27 mouse cellular contexts compared by ENCODE assay signal in genomic region chr2:160931378-160931777, GRCm38 (mm10). TPM values are rescaled to one million over a fixed set of nuclear protein-coding genes. Genes with fewer than 3 reads are reported as not detected.
DNase-seq lines count a peak whose midpoint lies in the region; ATAC-seq and TF ChIP-seq lines count a peak whose summit lies in the region.
"Had no signal": no experiment of that assay in that cellular context is flagged by ENCODE, and none has a peak within 500 bp of the region (broad histone marks: within the 10 kb centered on the region; RNA-seq: fewer than 3 reads in every experiment).

No protein-coding gene starts in this region.

- H3K36me3 ChIP-seq in heart, adult 2 months (ENCODE audit: control insufficient read depth, insufficient read depth, low read length), result no peaks in the 10 kb centered on the region
- H3K36me3 ChIP-seq in midbrain, postnatal 0 days (ENCODE audit: insufficient read depth, low read length), result no peaks in the 10 kb centered on the region
- no peaks in the 10 kb centered on the region for H3K36me3 ChIP-seq in midbrain, embryonic 11.5 days (ENCODE audit: control insufficient read depth, insufficient read depth, low read length)
- H3K36me3 ChIP-seq in limb, embryonic 10.5 days, result no peaks in the 10 kb centered on the region
- H3K36me3 ChIP-seq: G1E; kidney, embryonic 15.5 days; liver, embryonic 15.5 days; midbrain, embryonic 15.5 days; neural tube, embryonic 13.5 days; stomach, embryonic 15.5 days had no signal

- H3K4me3 ChIP-seq in heart, adult 2 months, result no peak overlapping the region
- no peak overlapping the region for H3K4me3 ChIP-seq in midbrain, postnatal 0 days (ENCODE audit: low read depth, low read length)
- no peak overlapping the region for H3K4me3 ChIP-seq in midbrain, embryonic 11.5 days (ENCODE audit: low read depth, low read length)
- H3K4me3 ChIP-seq in limb, embryonic 10.5 days, result no peak overlapping the region
- H3K4me3 ChIP-seq: kidney, embryonic 15.5 days; liver, embryonic 15.5 days; midbrain, embryonic 15.5 days; myocyte; neural tube, embryonic 13.5 days; stomach, embryonic 15.5 days had no signal

- no peak for TF ChIP-seq POLR2A in heart, adult 2 months (IDR thresholded peaks at IDR 0.05; ENCODE audit: insufficient read depth, low read depth, low read length)

- H3K79me2 ChIP-seq in heart, adult 2 months (replicated peaks; ENCODE audit: control insufficient read depth, insufficient read depth, low read length), result no peaks in the 10 kb centered on the region

- no peaks in the 10 kb centered on the region for H3K4me1 ChIP-seq in heart, adult 2 months (ENCODE audit: control insufficient read depth, insufficient read depth, low read length)
- no peaks in the 10 kb centered on the region for H3K4me1 ChIP-seq in midbrain, postnatal 0 days (ENCODE audit: insufficient read depth, low read length)
- H3K4me1 ChIP-seq in midbrain, embryonic 11.5 days (ENCODE audit: control insufficient read depth, insufficient read depth, low read length), result no peaks in the 10 kb centered on the region
- peaks cover 26% of the 10 kb centered on the region for H3K4me1 ChIP-seq in limb, embryonic 10.5 days
- H3K4me1 ChIP-seq: kidney, embryonic 15.5 days; liver, embryonic 15.5 days; midbrain, embryonic 15.5 days; neural tube, embryonic 13.5 days; stomach, embryonic 15.5 days had no signal

- no peaks in the 10 kb centered on the region for H3K27me3 ChIP-seq in heart, adult 2 months (ENCODE audit: control insufficient read depth, insufficient read depth, low read length)
- no peaks in the 10 kb centered on the region for H3K27me3 ChIP-seq in midbrain, postnatal 0 days (ENCODE audit: insufficient read depth, low read length)
- H3K27me3 ChIP-seq in midbrain, embryonic 11.5 days (ENCODE audit: control insufficient read depth, insufficient read depth, low read length), result no peaks in the 10 kb centered on the region
- H3K27me3 ChIP-seq in limb, embryonic 10.5 days (ENCODE audit: low read depth, poor library complexity, severe bottlenecking), result no peaks in the 10 kb centered on the region
- H3K27me3 ChIP-seq: kidney, embryonic 15.5 days; liver, embryonic 15.5 days; midbrain, embryonic 15.5 days; neural tube, embryonic 13.5 days; stomach, embryonic 15.5 days had no signal

- H3K9me3 ChIP-seq in midbrain, postnatal 0 days (ENCODE audit: low read length), result no peaks in the 10 kb centered on the region
- H3K9me3 ChIP-seq in midbrain, embryonic 11.5 days (ENCODE audit: control insufficient read depth, low read length), result no peaks in the 10 kb centered on the region
- H3K9me3 ChIP-seq in limb, embryonic 10.5 days (replicated peaks), result no peaks in the 10 kb centered on the region
- H3K9me3 ChIP-seq: kidney, embryonic 15.5 days; liver, embryonic 15.5 days; midbrain, embryonic 15.5 days; neural tube, embryonic 13.5 days; stomach, embryonic 15.5 days had no signal

- TF ChIP-seq EP300 in heart, adult 2 months (IDR thresholded peaks at IDR 0.05; ENCODE audit: insufficient read depth, low read depth, low read length), result no peak

- TF ChIP-seq CTCF in heart, adult 2 months (IDR thresholded peaks at IDR 0.05), result peak; percentile 28
- peak; percentile 33 for TF ChIP-seq CTCF in midbrain, postnatal 0 days (IDR thresholded peaks at IDR 0.05)

- DNase-seq in heart, adult 2 months, result no peak
- no peak for DNase-seq in heart, adult 8-10 months (ENCODE audit: low spot score)
- DNase-seq in midbrain, postnatal 0 days (ENCODE audit: low spot score), result no peak
- DNase-seq in midbrain, embryonic 11.5 days (ENCODE audit: low spot score, missing footprints), result no peak
- no peak for DNase-seq in limb, embryonic 10.5 days (ENCODE audit: low spot score)
- no peak for DNase-seq in thymus, postnatal 4 days
- no peak for DNase-seq in frontal cortex, postnatal 25 days (ENCODE audit: low spot score in 2 of 2)
- DNase-seq: adrenal gland, postnatal 10 days; cerebellum, adult 9-10 months; kidney, postnatal 36 days; layer of hippocampus, adult 9-11 months; lung, postnatal 4 days; right cerebral cortex, adult 18-20 months; thymus, adult 2 months had no signal

- WGBS in heart, adult 2 months, result 90% methylated on average over 5 of the region's 5 CpGs
- WGBS in midbrain, postnatal 0 days, result 91% methylated on average over 5 of the region's 5 CpGs
- 93% methylated on average over 5 of the region's 5 CpGs for WGBS in midbrain, embryonic 11.5 days
- 97% methylated on average over 5 of the region's 5 CpGs for WGBS in limb, embryonic 10.5 days

- no peak overlapping the region for H3K27ac ChIP-seq in heart, adult 2 months
- no peak overlapping the region for H3K27ac ChIP-seq in midbrain, postnatal 0 days (ENCODE audit: low read depth, low read length)
- no peak overlapping the region for H3K27ac ChIP-seq in midbrain, embryonic 11.5 days (ENCODE audit: low read depth, low read length)
- peak overlapping the region; percentile 70; the same call in 1 of the 2 replicates for H3K27ac ChIP-seq in limb, embryonic 10.5 days
- H3K27ac ChIP-seq: kidney, embryonic 15.5 days; liver, embryonic 15.5 days; midbrain, embryonic 15.5 days; neural tube, embryonic 13.5 days; stomach, embryonic 15.5 days had no signal

- H3K9ac ChIP-seq in heart, adult 2 months (ENCODE audit: low read depth, low read length), result no peak overlapping the region
- H3K9ac ChIP-seq in midbrain, postnatal 0 days (replicated peaks; ENCODE audit: low read length, poor library complexity, severe bottlenecking), result no peak overlapping the region
- H3K9ac ChIP-seq in midbrain, embryonic 11.5 days (ENCODE audit: low read length), result no peak overlapping the region
- H3K9ac ChIP-seq: kidney, embryonic 15.5 days; liver, embryonic 15.5 days; midbrain, embryonic 15.5 days; neural tube, embryonic 13.5 days; stomach, embryonic 15.5 days had no signal

- ATAC-seq in midbrain, postnatal 0 days (ENCODE audit: low FRiP score), result no peak
- no peak for ATAC-seq in midbrain, embryonic 11.5 days (ENCODE audit: low FRiP score)
- ATAC-seq: CD4-positive, CD25-positive, alpha-beta regulatory T cell, adult 4 months; hindbrain, embryonic 16.5 days; intestine, embryonic 16.5 days; midbrain, embryonic 15.5 days had no signal

- no peak overlapping the region for H3K4me2 ChIP-seq in midbrain, postnatal 0 days (ENCODE audit: low read depth, low read length, poor library complexity, severe bottlenecking)
- H3K4me2 ChIP-seq in midbrain, embryonic 11.5 days, result no peak overlapping the region
- H3K4me2 ChIP-seq: heart, embryonic 11.5 days; kidney, embryonic 15.5 days; liver, embryonic 15.5 days; midbrain, embryonic 15.5 days; neural tube, embryonic 13.5 days; stomach, embryonic 15.5 days had no signal

- intact Hi-C loops in heart, adult 2 months (cut with DNase I), result no loop called here

RNA-seq across cellular contexts. Expression of gene Emilin3, which starts 19.2 kb away (rescaled TPM):
- total RNA-seq in heart, adult 2 months (2021), result 1 to 10 TPM; 1.5 to 2.8 TPM
- polyA plus RNA-seq in heart, adult 2 months (2012; rRNA removed), result 0.04 TPM in 1 of 2 replicates, not detected in the other
- total RNA-seq in heart, adult 8-10 months (2022), result 1 to 10 TPM in 3 of 4 experiments, under 1 TPM in 1; 0.57 to 3.0 (median 1.9) TPM
- 0.55 and 1.6 TPM in 2 replicates for total RNA-seq in midbrain, postnatal 0 days (2014; rRNA removed)
- polyA plus RNA-seq in midbrain, postnatal 0 days (2015; fragmentation: Nextera tagmentation; extraction: Ambion mirVana), result 0.44 and 0.51 TPM in 2 replicates
- polyA plus RNA-seq in midbrain, embryonic 11.5 days (2014; fragmentation: Nextera tagmentation; extraction: Ambion mirVana), result 2.6 and 2.9 TPM in 2 replicates
- polyA plus RNA-seq in limb, embryonic 10.5 days (2016; fragmentation: Nextera tagmentation; extraction: Ambion mirVana), result 2.6 and 4.9 TPM in 2 replicates
- total RNA-seq: hematopoietic stem cell, adult 5-6 weeks; megakaryocyte-erythroid progenitor cell, adult 5-6 weeks had no signal
- polyA plus RNA-seq: CD4-positive, CD25-positive, alpha-beta regulatory T cell, adult 4 months; G1E; myocyte had no signal

RNA-seq across cellular contexts. Expression of gene Lpin3, which starts 50.9 kb away (rescaled TPM):
- total RNA-seq in heart, adult 2 months (2021), result 1 to 10 TPM; 4.6 to 7.2 TPM
- polyA plus RNA-seq in heart, adult 2 months (2012; rRNA removed), result 4.4 and 5.4 TPM in 2 replicates
- total RNA-seq in heart, adult 8-10 months (2022), result 1 to 10 TPM; 3.6 to 6.6 (median 4.9) TPM
- 1.1 and 3.7 TPM in 2 replicates for total RNA-seq in midbrain, postnatal 0 days (2014; rRNA removed)
- 0.38 and 0.55 TPM in 2 replicates for polyA plus RNA-seq in midbrain, postnatal 0 days (2015; fragmentation: Nextera tagmentation; extraction: Ambion mirVana)
- 0.10 and 0.21 TPM in 2 replicates for polyA plus RNA-seq in midbrain, embryonic 11.5 days (2014; fragmentation: Nextera tagmentation; extraction: Ambion mirVana)
- 0.90 and 1.6 TPM in 2 replicates for polyA plus RNA-seq in limb, embryonic 10.5 days (2016; fragmentation: Nextera tagmentation; extraction: Ambion mirVana)
- total RNA-seq: hematopoietic stem cell, adult 5-6 weeks; megakaryocyte-erythroid progenitor cell, adult 5-6 weeks had no signal

RNA-seq across cellular contexts. Expression of gene Zhx3, which starts 58.6 kb away (rescaled TPM):
- total RNA-seq in heart, adult 2 months (2021), result 10 to 100 TPM; 36.7 to 36.8 TPM
- 7.9 and 14.0 TPM in 2 replicates for polyA plus RNA-seq in heart, adult 2 months (2012; rRNA removed)
- total RNA-seq in heart, adult 8-10 months (2022), result 10 to 100 TPM; 32.2 to 35.5 (median 33.1) TPM
- 43.9 and 63.9 TPM in 2 replicates for total RNA-seq in midbrain, postnatal 0 days (2014; rRNA removed)
- 17.3 and 18.7 TPM in 2 replicates for polyA plus RNA-seq in midbrain, postnatal 0 days (2015; fragmentation: Nextera tagmentation; extraction: Ambion mirVana)
- 7.8 and 8.9 TPM in 2 replicates for polyA plus RNA-seq in midbrain, embryonic 11.5 days (2014; fragmentation: Nextera tagmentation; extraction: Ambion mirVana)
- 5.2 and 7.6 TPM in 2 replicates for polyA plus RNA-seq in limb, embryonic 10.5 days (2016; fragmentation: Nextera tagmentation; extraction: Ambion mirVana)
